Mouse (Mus musculus) layer of hippocampus, adult 8-10 months (tissue): ENCODE data around the gene Zbtb2. TPM values are rescaled to one million over a fixed set of nuclear protein-coding genes. Genes with fewer than 3 reads are reported as not detected.

Source experiments
- DNase-seq, 2 experiments: peaks; one replicate each; pipeline ENCODE4 v3.0.0; 2022; ENCODE audit warnings: low spot score in 2 of 2
- total RNA-seq, 4 experiments: library from RNA; stranded (reverse); gene quantifications; 2 replicates each; pipeline ENCODE4 v1.2.4; 2022

Gene Zbtb2
- total RNA-seq, 4 experiments from 2014 or later, result 11.9 to 14.7 (median 13.0) TPM

GRCm38 (mm10) chr10:4334039-4334683, 53.7 kb downstream of the Zbtb2 start:
- DNase-seq, result peak; percentile 27 to 39

DNA sequence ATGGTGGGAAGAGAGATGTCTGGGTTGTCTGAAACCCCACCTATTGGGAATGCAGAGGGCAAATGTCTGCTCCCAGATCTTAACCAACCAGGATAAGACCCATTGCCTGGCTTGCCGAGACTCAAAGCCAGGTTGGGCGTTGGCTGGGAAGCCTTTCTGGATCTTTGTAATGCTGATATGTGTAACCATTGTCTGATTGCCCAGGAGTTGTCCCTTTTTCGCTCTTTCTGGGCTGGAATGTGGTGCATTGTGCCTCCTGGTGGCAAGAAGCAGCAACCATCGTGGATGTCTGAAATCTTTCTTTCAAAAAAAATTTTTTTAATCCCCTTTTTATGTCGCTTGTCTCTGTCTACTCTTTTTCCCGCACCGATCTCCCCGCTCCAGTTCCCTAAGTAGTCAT, 54.6 kb downstream of the Zbtb2 start:
- peak in 1 of 2 experiments; percentile 44 for DNase-seq

GRCm38 (mm10) chr10:4332228-4332979, 55.5 kb downstream of the Zbtb2 start:
- no peak for DNase-seq

DNA sequence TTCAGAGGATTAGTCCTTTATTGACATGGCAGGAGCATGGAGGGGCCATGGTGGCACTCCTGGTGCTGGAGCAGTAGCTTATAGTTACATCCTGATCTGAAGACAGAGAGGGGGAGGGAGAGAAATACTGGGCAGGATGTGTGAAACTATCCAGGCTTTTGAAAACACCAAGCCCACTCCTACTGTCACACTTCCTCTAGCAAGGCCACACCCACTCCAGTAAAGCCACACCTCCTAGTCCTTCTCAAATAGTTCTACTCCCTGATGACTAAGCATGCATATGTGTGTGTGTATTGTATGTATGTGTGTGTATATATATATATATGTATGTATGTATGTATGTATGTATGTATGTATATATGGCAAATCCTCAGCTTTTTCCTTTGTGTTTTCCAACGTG, 60.2 kb downstream of the Zbtb2 start:
- no peak for DNase-seq

- DNase-seq, result no peak
These were observed 62.3 kb downstream of the Zbtb2 start for GRCm38 (mm10) chr10:4325562-4325961.

- no peak for DNase-seq
These were observed 64.0 kb downstream of the Zbtb2 start for GRCm38 (mm10) chr10:4323885-4324284.

Other genes with a start within 250 kb of the Zbtb2 start
- gene Akap12, start 121.7 kb downstream of the Zbtb2 start, total RNA-seq, result 10 to 100 TPM; 13.7 to 17.5 (median 14.1) TPM
- gene Rmnd1, start 44.3 kb upstream of the Zbtb2 start, total RNA-seq, result 10 to 100 TPM; 32.4 to 45.3 (median 38.4) TPM
- 10 to 100 TPM; 17.8 to 28.3 (median 22.7) TPM for gene Armt1, start 44.4 kb upstream of the Zbtb2 start, total RNA-seq
- under 1 TPM; 0.59 to 0.94 (median 0.66) TPM for gene Ccdc170, start 94.4 kb upstream of the Zbtb2 start, total RNA-seq
- gene Esr1, start 223.5 kb upstream of the Zbtb2 start, total RNA-seq, result 1 to 10 TPM; 3.3 to 4.0 (median 3.6) TPM